Mouse (Mus musculus) heart, postnatal 4 days (tissue): ENCODE data around the gene Sult2a4. TPM values are rescaled to one million over a fixed set of nuclear protein-coding genes. Genes with fewer than 3 reads are reported as not detected.
"Not testable (repeated sequence)": the region's sequence is repeated elsewhere in the genome, so short reads cannot be mapped to it uniquely, and the experiment has no call there.

Source experiments
- DNase-seq: peaks from one replicate; pipeline ENCODE4 v3.0.0; 2021
- total RNA-seq, 2 experiments: library from RNA; stranded (reverse); gene quantifications; 2 replicates each; pipeline ENCODE4 v1.2.3; 2021

The Sult2a4 gene
- not detected for total RNA-seq

GRCm38 (mm10) chr7:13989507-13989906 lies at the start of gene Sult2a4:
Gene Sult2a4, minus strand, starts transcription at chr7:13989607.
- DNase-seq, result not testable (repeated sequence)

- DNase-seq, result not testable (repeated sequence)
These were observed 41.4 kb upstream of the Sult2a4 start for GRCm38 (mm10) chr7:14030831-14031230.

GRCm38 (mm10) chr7:14013083-14013482 lies 23.7 kb upstream of the Sult2a4 start:
- DNase-seq, result no peak

GRCm38 (mm10) chr7:14010686-14011085 lies 21.3 kb upstream of the Sult2a4 start:
- not testable (repeated sequence) for DNase-seq

Other genes starting within 250 kb of the Sult2a4 start
- not detected for gene Sult2a1, start 152.2 kb downstream of the Sult2a4 start, total RNA-seq
- gene Sult2a3, start 133.4 kb upstream of the Sult2a4 start, total RNA-seq, result not detected